Mouse (Mus musculus): ENCODE results near the gene Hba-a2.

- no peak for TF ChIP-seq POLR2A (IDR thresholded peaks at IDR 0.05; ENCODE audit: borderline replicate concordance, low read depth, low read length)
- TF ChIP-seq CTCF (IDR thresholded peaks at IDR 0.05; ENCODE audit: low read depth, low read length) = no peak
Measured at GRCm38 (mm10) chr11:32301506-32301905, 5.2 kb downstream of the Hba-a2 start.
